Mouse (Mus musculus): ENCODE measurements around the gene Ccng2. TPM values are rescaled to one million over a fixed set of nuclear protein-coding genes. Genes with fewer than 3 reads are reported as not detected.

Ccng2 gene
- polyA plus RNA-seq, 1 experiment from 2014 or later: 38.0 TPM

DNA sequence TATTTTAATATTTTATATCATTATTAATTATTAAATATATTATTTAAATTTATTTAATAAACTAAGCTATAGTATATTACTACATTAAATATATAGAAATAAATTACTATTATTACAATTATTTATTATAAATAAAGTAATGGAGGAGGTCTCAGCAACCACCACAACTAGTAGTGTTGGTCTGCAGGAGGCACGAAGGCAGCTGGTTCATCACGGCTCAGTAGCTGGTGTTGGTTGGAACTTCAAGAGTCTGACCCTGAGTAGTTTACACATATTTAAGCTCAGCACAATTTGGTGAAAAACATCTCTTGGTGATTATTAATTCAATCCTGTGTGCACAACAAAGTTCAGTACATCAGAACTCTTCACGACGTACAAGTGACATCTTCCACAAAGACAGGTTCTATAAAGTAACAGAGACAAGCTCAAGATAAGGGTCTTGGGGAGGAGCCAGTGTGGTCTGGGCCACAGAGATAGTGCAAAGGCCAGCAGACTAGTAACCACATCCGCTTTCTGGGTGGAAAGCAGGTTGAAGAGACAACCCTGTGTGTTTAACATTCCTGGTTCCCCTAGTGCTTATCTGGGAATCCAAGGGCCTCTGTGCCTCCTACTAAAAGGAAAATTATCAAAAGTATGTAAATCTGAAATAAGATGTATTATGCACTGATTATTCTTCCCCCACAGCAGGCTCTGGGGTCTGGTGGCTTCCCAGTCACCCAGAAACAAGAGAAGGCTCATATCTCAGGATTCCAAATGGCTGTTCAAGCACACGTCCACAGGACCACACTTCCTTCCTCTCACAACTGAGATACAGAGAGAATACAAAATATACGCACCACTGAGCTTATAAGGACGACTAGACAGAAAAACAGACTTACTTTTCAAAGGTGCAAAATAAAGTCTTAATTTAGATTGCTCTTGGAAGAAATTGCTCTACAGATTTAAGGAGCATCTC is 27.2 kb upstream of the Ccng2 start:
- Histone ChIP-seq H3K4me1 (replicated peaks) (no peaks in the 10 kb centered on the region), H3K27me3 (no peaks in the 10 kb centered on the region), H3K36me3 (no peaks in the 10 kb centered on the region), H3K9ac (no peak overlapping the region), H3K4me3 (no peak overlapping the region), H3K9me3 (replicated peaks) (no peaks in the 10 kb centered on the region), H3K27ac (no peak overlapping the region), H3K4me2 (no peak overlapping the region)
- WGBS: 45% methylated on average over 8 of the region's 8 CpGs
- no peak for ATAC-seq (replicated peaks; ENCODE audit: insufficient number of reproducible peaks, insufficient read depth, low FRiP score, low read depth)

DNA sequence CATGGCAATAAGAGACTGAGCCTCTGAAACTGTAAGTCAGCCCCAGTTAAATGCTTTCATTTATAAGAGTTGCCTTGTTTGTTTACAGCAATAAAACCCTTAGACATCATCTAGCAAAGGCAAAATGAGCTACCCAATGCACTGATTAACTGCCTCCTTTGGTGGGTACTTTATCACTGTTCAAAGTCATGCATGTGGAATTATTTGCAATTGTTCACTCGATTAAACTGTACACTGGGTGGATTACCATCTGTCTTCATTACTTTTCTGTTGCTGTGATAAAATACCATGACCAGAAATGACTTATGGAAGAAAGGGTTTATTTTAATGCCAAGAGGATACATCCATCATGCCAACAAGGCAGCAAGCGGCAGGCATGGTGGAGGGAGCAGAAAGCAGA is 21.8 kb upstream of the Ccng2 start:
- H3K4me2 ChIP-seq: no peak overlapping the region
- H3K9ac ChIP-seq: no peak overlapping the region
- no peaks in the 10 kb centered on the region for H3K36me3 ChIP-seq
- H3K4me1 ChIP-seq (replicated peaks): no peaks in the 10 kb centered on the region
- no peak overlapping the region for H3K4me3 ChIP-seq
- no peak for ATAC-seq (replicated peaks; ENCODE audit: insufficient number of reproducible peaks, insufficient read depth, low FRiP score, low read depth)
- H3K27ac ChIP-seq: no peak overlapping the region
- 81% methylated on average over 2 of the region's 2 CpGs for WGBS
- no peaks in the 10 kb centered on the region; the same call in 1 of the 2 replicates for H3K9me3 ChIP-seq (replicated peaks)
- H3K27me3 ChIP-seq: no peaks in the 10 kb centered on the region

DNA sequence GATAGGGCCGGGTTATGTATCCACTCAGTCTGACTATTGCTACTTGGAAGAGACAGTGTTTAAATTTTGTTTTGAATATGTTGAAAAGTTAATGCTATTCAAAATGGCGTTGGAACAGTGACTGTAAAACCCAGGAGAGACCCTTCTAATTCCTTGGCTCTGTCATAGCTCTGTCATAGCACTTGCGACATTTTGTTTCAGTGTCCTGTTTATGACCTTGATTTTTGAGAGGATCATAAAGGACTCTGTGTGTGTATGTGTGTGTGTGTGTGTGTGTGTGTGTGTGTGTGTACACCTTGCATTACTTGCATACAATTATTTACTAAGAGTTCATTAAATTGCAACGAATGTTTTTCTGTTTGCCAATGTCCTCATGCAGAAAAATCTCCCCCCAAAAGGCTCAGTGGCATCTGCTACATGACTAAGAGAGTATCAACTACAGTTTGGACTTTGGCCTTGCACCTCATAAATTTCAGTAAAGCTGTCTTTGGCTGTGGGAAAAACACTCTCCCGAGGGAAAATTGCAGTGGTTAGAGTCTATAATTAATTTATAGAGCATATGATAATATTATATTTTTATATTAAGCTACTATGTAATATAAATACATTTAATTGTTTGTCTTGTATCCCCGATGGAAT is 17.0 kb upstream of the Ccng2 start:
- no peak overlapping the region for H3K9ac ChIP-seq
- no peak overlapping the region for H3K27ac ChIP-seq
- no peaks in the 10 kb centered on the region for H3K27me3 ChIP-seq
- H3K9me3 ChIP-seq (replicated peaks): no peaks in the 10 kb centered on the region; the same call in 1 of the 2 replicates
- H3K4me3 ChIP-seq: no peak overlapping the region
- no peaks in the 10 kb centered on the region for H3K36me3 ChIP-seq
- no peak overlapping the region for H3K4me2 ChIP-seq
- no peak for ATAC-seq (replicated peaks; ENCODE audit: insufficient number of reproducible peaks, insufficient read depth, low FRiP score, low read depth)
- H3K4me1 ChIP-seq (replicated peaks): no peaks in the 10 kb centered on the region
- WGBS: 73% methylated on average over 6 of the region's 6 CpGs

DNA sequence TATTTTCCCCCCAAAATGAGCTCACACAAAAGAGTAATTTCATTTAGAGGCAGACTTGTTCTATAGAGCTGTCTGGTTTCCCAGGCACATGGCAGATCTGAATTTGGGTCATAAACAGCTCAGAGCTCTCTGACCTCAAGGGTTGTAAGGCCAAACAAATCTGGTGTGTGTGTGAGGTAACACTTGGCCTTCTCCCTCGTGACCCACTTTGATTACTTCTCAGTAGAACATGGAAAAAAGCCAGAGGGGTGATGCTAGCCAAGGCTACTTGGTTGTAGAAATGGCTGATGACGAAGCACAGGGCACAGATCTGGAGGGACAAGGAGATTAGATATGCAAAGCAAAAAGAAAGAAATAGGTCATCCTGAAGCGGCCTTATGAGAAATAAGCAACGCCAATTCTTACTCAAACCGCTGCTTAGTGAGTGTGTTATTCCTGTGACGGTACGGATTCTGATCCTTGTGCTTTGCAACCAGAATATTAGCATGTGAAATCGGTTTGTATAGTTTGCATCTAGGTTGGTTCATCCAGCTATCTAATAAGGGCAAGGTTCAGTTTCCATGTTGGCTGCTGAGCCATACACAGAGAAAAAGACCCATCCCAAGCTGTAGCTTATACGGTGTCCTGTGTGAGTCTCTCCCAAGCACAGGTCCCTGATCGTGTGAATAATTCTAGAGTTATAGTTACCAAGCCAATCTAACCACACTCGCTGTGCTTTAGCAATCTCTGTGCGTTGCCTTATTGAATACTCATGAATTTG is 15.9 kb upstream of the Ccng2 start:
- H3K27me3 ChIP-seq: no peaks in the 10 kb centered on the region
- H3K4me2 ChIP-seq: no peak overlapping the region
- H3K9me3 ChIP-seq (replicated peaks): no peaks in the 10 kb centered on the region; the same call in 1 of the 2 replicates
- H3K4me3 ChIP-seq: no peak overlapping the region
- H3K36me3 ChIP-seq: no peaks in the 10 kb centered on the region
- WGBS: 68% methylated on average over 12 of the region's 12 CpGs
- H3K4me1 ChIP-seq (replicated peaks): no peaks in the 10 kb centered on the region
- no peak overlapping the region for H3K9ac ChIP-seq
- ATAC-seq (replicated peaks; ENCODE audit: insufficient number of reproducible peaks, insufficient read depth, low FRiP score, low read depth): no peak
- H3K27ac ChIP-seq: no peak overlapping the region

DNA sequence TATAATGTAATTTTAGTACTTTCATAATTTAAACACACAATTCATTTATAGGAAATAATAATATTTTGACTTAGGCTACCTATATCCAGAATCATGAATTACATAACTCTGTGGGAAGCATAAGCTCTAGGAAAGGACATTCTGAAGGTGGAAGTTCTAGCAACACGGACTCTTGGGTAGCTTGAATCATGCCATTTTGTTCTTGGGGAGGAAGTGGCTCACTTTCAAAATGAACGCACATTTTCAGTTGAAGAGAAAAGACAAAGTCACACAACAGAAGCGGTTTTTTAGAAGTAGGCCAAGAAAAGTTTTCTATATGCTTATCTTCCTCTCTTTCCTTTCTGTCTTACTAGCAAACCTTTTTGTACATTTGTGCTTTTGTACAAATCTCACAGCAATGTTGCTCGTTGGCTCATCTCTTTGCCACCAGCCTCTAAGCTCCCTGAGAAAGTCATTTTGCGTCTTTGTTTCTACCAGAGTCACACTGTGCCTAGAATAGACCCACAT is 11.2 kb upstream of the Ccng2 start:
- Histone ChIP-seq H3K9ac (no peak overlapping the region), H3K9me3 (replicated peaks) (no peaks in the 10 kb centered on the region), H3K4me2 (no peak overlapping the region), H3K27ac (no peak overlapping the region), H3K27me3 (no peaks in the 10 kb centered on the region), H3K4me1 (replicated peaks) (no peaks in the 10 kb centered on the region), H3K36me3 (no peaks in the 10 kb centered on the region), H3K4me3 (no peak overlapping the region)
- WGBS: 80% methylated on average over 5 of the region's 5 CpGs
- no peak for ATAC-seq (replicated peaks; ENCODE audit: insufficient number of reproducible peaks, insufficient read depth, low FRiP score, low read depth)

DNA sequence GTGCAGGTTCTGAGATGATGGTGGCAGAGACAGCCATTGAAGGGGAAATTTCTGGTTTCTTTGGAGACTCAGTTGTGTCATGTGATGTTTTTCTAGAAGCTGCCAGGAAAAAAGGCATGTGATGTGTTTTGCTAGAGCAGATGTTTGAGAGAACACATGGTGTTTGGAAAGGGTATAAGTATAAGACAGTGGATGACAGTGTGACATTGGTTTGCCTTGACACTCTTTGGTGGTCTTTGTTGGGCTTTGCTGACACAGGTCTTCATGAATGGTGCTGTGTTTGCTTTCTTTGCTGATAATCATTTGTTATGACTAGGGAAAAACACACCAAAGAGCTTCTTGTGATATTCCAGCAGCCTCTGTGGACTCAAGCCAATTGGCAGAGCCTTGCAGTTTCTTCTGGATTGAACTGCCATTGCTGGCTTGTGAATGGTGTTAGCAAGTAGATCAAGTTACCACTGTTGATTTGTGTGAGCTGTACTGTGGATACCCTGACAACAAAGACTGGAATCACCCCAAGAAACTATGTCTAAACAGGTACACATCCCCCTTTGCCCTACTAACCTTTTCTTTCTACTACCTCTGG is 10.1 kb upstream of the Ccng2 start:
- ATAC-seq (replicated peaks; ENCODE audit: insufficient number of reproducible peaks, insufficient read depth, low FRiP score, low read depth): no peak
- no peak overlapping the region for H3K4me2 ChIP-seq
- H3K36me3 ChIP-seq: no peaks in the 10 kb centered on the region
- H3K4me1 ChIP-seq (replicated peaks): no peaks in the 10 kb centered on the region
- no peaks in the 10 kb centered on the region for H3K9me3 ChIP-seq (replicated peaks)
- H3K4me3 ChIP-seq: no peak overlapping the region
- H3K27me3 ChIP-seq: no peaks in the 10 kb centered on the region
- no peak overlapping the region for H3K9ac ChIP-seq
- no peak overlapping the region for H3K27ac ChIP-seq

DNA sequence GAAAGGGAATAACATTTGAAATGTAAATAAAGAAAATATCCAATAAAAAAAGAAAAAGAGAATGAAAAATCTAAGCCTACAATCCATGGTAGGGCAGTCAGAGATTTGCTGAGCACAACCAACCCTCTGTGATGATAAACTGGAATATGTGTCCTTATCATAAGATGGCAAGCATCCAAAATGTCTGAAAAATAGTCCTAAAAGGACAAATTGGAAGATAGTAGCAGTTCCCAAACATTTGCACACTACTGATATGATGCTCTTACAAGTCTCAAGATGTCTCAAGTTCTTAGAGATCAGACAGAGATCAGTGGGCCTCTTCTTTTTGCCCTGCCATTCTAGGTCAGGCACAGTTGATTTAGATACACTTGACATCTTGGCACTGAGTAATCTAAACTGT is 7.7 kb upstream of the Ccng2 start:
- H3K36me3 ChIP-seq: no peaks in the 10 kb centered on the region
- H3K4me2 ChIP-seq: no peak overlapping the region
- H3K4me1 ChIP-seq (replicated peaks): peaks cover 8% of the 10 kb centered on the region
- H3K27me3 ChIP-seq: no peaks in the 10 kb centered on the region
- H3K9me3 ChIP-seq (replicated peaks): no peaks in the 10 kb centered on the region
- ATAC-seq (replicated peaks; ENCODE audit: insufficient number of reproducible peaks, insufficient read depth, low FRiP score, low read depth): no peak
- no peak overlapping the region for H3K27ac ChIP-seq
- no peak overlapping the region for H3K9ac ChIP-seq
- no peak overlapping the region for H3K4me3 ChIP-seq

DNA sequence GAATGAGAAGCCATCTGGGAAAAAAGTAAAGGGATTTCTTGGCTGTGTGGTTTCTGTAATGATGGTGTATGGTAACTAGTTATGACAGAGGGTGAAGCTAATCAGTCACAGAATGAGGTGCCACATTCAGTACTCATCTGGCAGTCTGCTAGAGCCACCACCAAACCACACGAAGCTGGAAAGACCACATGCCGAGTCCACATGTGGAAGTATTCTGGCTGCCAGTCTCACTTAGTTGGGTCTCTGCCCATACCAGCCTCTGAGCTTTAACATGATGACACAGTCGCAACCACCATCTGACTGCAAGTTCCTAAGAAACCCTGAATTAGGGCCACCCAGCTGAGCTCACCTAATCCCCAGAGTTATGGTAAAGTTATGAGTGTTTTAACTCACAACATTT is 6.1 kb upstream of the Ccng2 start:
- Histone ChIP-seq H3K9ac (no peak overlapping the region), H3K36me3 (no peaks in the 10 kb centered on the region), H3K27ac (no peak overlapping the region), H3K9me3 (replicated peaks) (no peaks in the 10 kb centered on the region), H3K4me2 (no peak overlapping the region), H3K4me3 (no peak overlapping the region), H3K27me3 (no peaks in the 10 kb centered on the region), H3K4me1 (replicated peaks) (peaks cover 11% of the 10 kb centered on the region)
- ATAC-seq (replicated peaks; ENCODE audit: insufficient number of reproducible peaks, insufficient read depth, low FRiP score, low read depth): no peak
- WGBS: 63% methylated on average over 3 of the region's 3 CpGs

DNA sequence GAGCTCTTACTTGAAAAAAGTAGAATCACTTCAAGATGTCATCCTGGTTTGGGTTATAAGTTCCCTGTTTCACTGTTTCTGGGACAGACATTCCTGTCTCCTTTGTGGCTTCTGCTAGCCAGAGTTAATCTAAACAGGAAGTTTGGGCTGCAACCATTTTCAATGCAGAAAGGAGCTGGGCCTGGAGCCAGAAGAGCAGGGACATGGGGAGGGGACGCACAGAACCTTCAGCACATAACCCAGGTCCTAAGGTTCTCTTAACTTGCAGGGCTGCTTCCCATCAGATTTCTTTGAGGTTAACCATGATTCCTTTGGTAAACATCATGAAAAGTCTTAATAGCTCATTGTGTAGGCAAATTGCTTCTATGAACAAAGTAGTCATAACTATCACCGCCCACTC is 4.3 kb upstream of the Ccng2 start:
- H3K4me3 ChIP-seq: no peak overlapping the region
- H3K27ac ChIP-seq: no peak overlapping the region
- H3K27me3 ChIP-seq: no peaks in the 10 kb centered on the region
- WGBS: 63% methylated on average over 2 of the region's 2 CpGs
- H3K9me3 ChIP-seq (replicated peaks): no peaks in the 10 kb centered on the region
- peaks cover 12% of the 10 kb centered on the region for H3K4me1 ChIP-seq (replicated peaks)
- no peaks in the 10 kb centered on the region for H3K36me3 ChIP-seq
- H3K9ac ChIP-seq: no peak overlapping the region
- no peak overlapping the region for H3K4me2 ChIP-seq
- ATAC-seq (replicated peaks; ENCODE audit: insufficient number of reproducible peaks, insufficient read depth, low FRiP score, low read depth): no peak

DNA sequence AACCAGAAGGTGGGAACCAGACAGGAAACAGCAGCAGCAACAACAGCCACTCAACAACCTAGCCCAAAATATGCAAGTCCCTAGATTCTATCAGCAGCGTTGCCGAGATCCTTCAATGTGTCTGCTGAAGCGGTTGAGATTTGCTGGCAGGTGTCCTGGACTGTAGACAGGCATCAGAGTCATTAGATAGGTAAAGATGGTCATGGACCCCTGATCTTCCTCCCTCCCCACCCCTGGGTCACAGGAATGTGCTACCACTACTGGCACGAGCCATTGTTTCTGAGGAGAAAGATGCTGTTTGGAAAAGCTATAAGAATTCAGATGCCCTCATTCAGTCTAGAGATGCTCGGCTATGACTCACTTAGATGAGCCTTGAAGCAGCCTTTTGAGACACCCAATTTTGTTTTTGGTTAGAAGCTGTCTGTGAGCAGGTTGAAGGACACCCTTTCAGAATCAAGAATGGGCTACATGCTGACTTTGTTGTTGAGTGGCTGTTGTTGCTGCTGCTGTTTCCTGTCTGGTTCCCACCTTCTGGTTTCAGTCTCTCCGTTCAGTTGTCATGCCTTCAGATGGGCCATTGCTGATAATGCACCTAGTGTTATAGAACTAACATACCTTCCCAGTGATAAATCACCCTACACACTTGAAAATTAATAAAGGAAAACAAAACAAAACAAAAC is 3.5 kb upstream of the Ccng2 start:
- WGBS: 58% methylated on average over 6 of the region's 6 CpGs
- ATAC-seq (replicated peaks; ENCODE audit: insufficient number of reproducible peaks, insufficient read depth, low FRiP score, low read depth): no peak
- H3K4me1 ChIP-seq (replicated peaks): peaks cover 12% of the 10 kb centered on the region

More for the DNA sequence above, 3.5 kb upstream of the Ccng2 start:
- Histone ChIP-seq H3K9ac (no peak overlapping the region), H3K36me3 (no peaks in the 10 kb centered on the region), H3K4me2 (no peak overlapping the region), H3K9me3 (replicated peaks) (no peaks in the 10 kb centered on the region), H3K4me3 (no peak overlapping the region), H3K27ac (no peak overlapping the region), H3K27me3 (no peaks in the 10 kb centered on the region)

All from heart, embryonic 15.5 days (tissue).